Mouse (Mus musculus) MEL (cell line): ENCODE results near the gene Prickle4.

Source experiments
- CTCF ChIP-seq, 3 experiments: IDR thresholded peaks in 2 of 3; conservative IDR thresholded peaks in 1 of 3; 2 replicates each; pipeline ENCODE4 v1.5.1; 2011 to 2012; ENCODE audit warnings: low read length in 3 of 3, low read depth in 2 of 3, mild to moderate bottlenecking in 2 of 3, improper control_type of control experiment in 1 of 3, inconsistent platforms in 1 of 3, mixed read lengths in 1 of 3, moderate library complexity in 1 of 3; ENCODE audit not compliant: control insufficient read depth in 1 of 3, insufficient read depth in 1 of 3, poor library complexity in 1 of 3, severe bottlenecking in 1 of 3
- MAFK ChIP-seq: IDR thresholded peaks from 2 replicates; pipeline ENCODE4 v1.6.1; 2011; ENCODE audit warnings: low read depth, mild to moderate bottlenecking, low read length, improper control_type of control experiment, borderline replicate concordance
- MAZ ChIP-seq: IDR thresholded peaks from 2 replicates; pipeline ENCODE4 v1.6.1; 2012; ENCODE audit warnings: low read depth, mild to moderate bottlenecking, inconsistent platforms, low read length, improper control_type of control experiment
- POLR2A ChIP-seq, 2 experiments: IDR thresholded peaks; 2 replicates each; pipeline ENCODE4 v1.6.1; 2011 to 2012; ENCODE audit warnings: low read length in 2 of 2, mild to moderate bottlenecking in 2 of 2, control low read depth in 1 of 2, improper control_type of control experiment in 1 of 2, low read depth in 1 of 2, moderate library complexity in 1 of 2; ENCODE audit not compliant: control insufficient read depth in 1 of 2, insufficient read depth in 1 of 2, poor library complexity in 1 of 2
- RAD21 ChIP-seq: IDR thresholded peaks from 2 replicates; pipeline ENCODE4 v1.6.1; 2011; ENCODE audit warnings: mild to moderate bottlenecking, low read depth, low read length, improper control_type of control experiment
- ZKSCAN1 ChIP-seq: IDR thresholded peaks from 2 replicates; pipeline ENCODE4 v1.6.1; 2012; ENCODE audit warnings: low read depth, mild to moderate bottlenecking, inconsistent platforms, low read length, improper control_type of control experiment, moderate library complexity

GRCm38 (mm10) chr17:47648966-47649365, 45.6 kb downstream of the Prickle4 start:
- TF ChIP-seq MAZ (no peak), ZKSCAN1 (no peak), POLR2A (IDR thresholded peaks at IDR 0.05; ENCODE audit: control insufficient read depth in 1 of 2, insufficient read depth in 1 of 2, low read depth in 1 of 2, low read length in 2 of 2, poor library complexity in 1 of 2) (no peak), RAD21 (no peak), MAFK (no peak), CTCF (IDR thresholded peaks at IDR 0.05 in 2 of 3, conservative IDR thresholded peaks at IDR 0.05 in 1 of 3; ENCODE audit: control insufficient read depth in 1 of 3, insufficient read depth in 1 of 3, low read depth in 2 of 3, low read length in 3 of 3, poor library complexity in 1 of 3, severe bottlenecking in 1 of 3) (no peak)
